Mouse (Mus musculus) embryo, embryonic 10 days (tissue): ENCODE data around the gene Gm28036.
"Not testable (repeated sequence)": the region's sequence is repeated elsewhere in the genome, so short reads cannot be mapped to it uniquely, and the experiment has no call there.

Experiments used
- DNase-seq: peaks from one replicate; pipeline ENCODE4 v3.0.0-alpha.2; 2015; ENCODE audit warnings: low spot score

The Gm28036 gene

GRCm38 (mm10) chr2:156126992-156127391 is at the start of gene Gm28036:
Gm28036 (minus strand) TSS chr2:156127092.
- no peak for DNase-seq

GRCm38 (mm10) chr2:156166557-156166956 is 39.7 kb upstream of the Gm28036 start:
- no peak for DNase-seq

- DNase-seq = no peak
Observed at GRCm38 (mm10) chr2:156165478-156165877, 38.6 kb upstream of the Gm28036 start.

- no peak for DNase-seq
Observed at GRCm38 (mm10) chr2:156151538-156151937, 24.6 kb upstream of the Gm28036 start.

DNA sequence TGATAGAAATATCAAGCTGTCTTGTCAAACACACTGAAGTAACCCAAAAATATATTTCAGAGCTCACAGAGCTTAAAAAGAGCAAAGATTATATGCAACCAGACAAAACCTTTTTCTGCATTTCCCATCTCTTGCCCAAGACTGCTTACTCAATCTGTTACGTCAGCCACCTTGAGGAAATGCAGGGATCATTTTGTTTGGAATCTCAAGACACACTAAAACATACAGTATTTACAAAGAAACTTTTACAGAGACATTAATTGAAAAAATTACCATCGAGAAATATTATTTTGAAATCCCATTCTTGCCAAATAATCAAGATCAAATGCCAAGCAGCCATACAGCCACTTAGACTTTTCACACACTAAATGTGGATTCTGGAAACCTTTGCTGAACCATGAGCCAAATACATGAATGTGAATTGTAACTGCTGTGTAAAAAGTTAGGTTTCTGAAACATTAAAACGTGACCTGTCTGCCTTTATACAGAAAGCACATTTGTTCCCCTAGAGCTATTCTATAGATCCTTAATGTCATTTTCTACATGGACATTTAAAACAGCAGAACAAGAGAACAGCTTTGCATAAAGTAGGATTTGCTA is 20.5 kb upstream of the Gm28036 start:
- DNase-seq = no peak

GRCm38 (mm10) chr2:156146272-156146989 is 19.5 kb upstream of the Gm28036 start:
- peak; percentile 21 for DNase-seq

GRCm38 (mm10) chr2:156145486-156146130 is 18.7 kb upstream of the Gm28036 start:
- DNase-seq = no peak

GRCm38 (mm10) chr2:156143953-156144724 is 17.2 kb upstream of the Gm28036 start, which contains the start of the genes Romo1 and Nfs1:
Romo1 (plus strand) TSS chr2:156144039.
Nfs1 (minus strand) TSS chr2:156144186.
- DNase-seq = peak; percentile 98

- DNase-seq = peak; percentile 28
Observed at GRCm38 (mm10) chr2:156143367-156143766, 16.5 kb upstream of the Gm28036 start.

- no peak for DNase-seq
Observed at GRCm38 (mm10) chr2:156142820-156143219, 15.9 kb upstream of the Gm28036 start.

DNA sequence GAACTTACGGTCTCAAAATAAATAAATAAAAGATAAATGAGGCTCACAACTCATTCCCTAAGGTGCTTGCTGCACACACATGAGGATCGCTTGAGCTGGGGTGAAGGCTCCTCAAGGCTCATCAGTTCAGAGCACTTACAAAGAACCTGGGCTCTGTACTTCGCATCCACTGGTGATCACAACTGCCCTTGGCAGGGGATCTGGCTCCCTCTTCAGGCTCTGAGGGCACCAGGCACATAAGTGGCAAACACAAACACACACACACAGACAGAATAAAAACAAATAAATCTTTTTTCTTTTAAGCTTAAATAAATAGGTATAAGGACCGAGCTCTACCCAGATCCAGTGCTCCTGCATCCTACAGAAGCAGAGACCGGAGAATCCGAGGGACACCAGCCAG is 8.8 kb upstream of the Gm28036 start:
- no peak for DNase-seq

DNA sequence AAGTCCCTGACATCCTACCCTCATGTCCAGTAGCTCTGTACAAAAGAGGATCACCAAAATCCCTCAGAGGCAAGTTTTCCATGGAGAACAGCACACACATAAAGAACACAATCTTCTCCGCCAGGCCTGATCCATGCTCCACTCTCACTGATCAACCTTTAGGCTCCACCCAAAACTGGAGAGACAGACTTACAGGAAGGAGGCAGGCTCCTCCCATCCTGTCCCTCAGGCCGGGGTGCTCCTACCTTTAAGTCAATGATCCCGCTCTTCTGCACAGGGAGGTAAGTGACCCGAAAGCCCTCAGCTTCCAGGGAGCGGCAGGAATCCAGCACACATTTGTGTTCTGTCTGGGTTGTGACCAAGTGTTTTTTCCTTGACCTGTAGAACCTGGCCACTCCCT is 7.3 kb upstream of the Gm28036 start:
- no peak for DNase-seq

- no peak for DNase-seq
Observed at GRCm38 (mm10) chr2:156123731-156124130, 3.2 kb downstream of the Gm28036 start.

DNA sequence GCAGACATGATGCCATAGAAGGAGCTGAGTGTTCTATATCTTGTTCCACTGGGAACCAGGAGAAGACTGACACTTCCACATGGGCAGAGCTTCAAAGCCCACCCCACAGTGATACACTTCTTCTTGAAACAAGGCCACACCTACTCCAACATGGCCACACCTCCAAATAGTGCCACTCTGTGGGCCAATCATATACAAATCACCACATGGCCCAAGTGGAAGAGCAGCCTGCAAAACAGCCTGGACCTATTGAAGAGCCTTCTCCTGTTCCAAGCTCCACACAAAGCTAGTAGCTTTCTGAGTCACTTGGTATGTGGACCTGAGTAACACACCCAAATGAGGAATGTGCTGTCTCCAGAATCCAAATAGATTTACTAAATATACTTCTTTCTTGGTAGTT is 7.3 kb downstream of the Gm28036 start:
- DNase-seq = no peak

GRCm38 (mm10) chr2:156112080-156112423 is 14.8 kb downstream of the Gm28036 start:
- DNase-seq = not testable (repeated sequence)

GRCm38 (mm10) chr2:156111358-156112079 is 15.4 kb downstream of the Gm28036 start, which contains the start of the genes Cpne1 and Rbm12:
Cpne1 (minus strand) TSS chr2:156111965.
Rbm12 (minus strand) TSS chr2:156111978.
- DNase-seq = peak; percentile 94

- DNase-seq = peak; percentile 46
Observed at GRCm38 (mm10) chr2:156110627-156111357, 16.1 kb downstream of the Gm28036 start.

DNA sequence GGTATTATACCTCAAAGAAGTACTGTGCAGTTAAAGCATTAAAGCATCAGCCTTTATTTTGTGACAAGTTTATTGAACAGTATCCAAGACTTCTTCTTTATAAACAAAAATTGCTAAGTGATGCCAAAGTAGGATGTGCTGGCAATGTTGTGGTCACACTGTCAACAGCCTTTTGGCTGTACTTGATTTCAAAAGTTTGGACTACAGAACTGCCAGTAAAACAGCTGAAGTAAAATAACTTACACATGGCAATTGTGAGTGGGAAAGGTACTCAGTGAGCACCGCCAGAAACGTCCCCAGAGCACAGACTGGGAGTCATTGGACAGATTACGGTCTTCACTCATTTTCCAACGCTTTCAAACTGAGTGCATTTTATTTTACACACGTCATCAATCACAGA is 35.0 kb downstream of the Gm28036 start:
- no peak for DNase-seq

GRCm38 (mm10) chr2:156089799-156090198 is 37.1 kb downstream of the Gm28036 start:
- no peak for DNase-seq

- DNase-seq = no peak
Observed at GRCm38 (mm10) chr2:156087391-156088110, 39.3 kb downstream of the Gm28036 start.
